Mouse (Mus musculus): ENCODE measurements around the gene Arhgap25. TPM values are rescaled to one million over a fixed set of nuclear protein-coding genes. Genes with fewer than 3 reads are reported as not detected.
"Not testable (repeated sequence)": the region's sequence is repeated elsewhere in the genome, so short reads cannot be mapped to it uniquely, and the experiment has no call there.

Gene Arhgap25
- 1 to 10 TPM; 2.9 to 8.9 (median 5.9) TPM for total RNA-seq (2022)

DNA sequence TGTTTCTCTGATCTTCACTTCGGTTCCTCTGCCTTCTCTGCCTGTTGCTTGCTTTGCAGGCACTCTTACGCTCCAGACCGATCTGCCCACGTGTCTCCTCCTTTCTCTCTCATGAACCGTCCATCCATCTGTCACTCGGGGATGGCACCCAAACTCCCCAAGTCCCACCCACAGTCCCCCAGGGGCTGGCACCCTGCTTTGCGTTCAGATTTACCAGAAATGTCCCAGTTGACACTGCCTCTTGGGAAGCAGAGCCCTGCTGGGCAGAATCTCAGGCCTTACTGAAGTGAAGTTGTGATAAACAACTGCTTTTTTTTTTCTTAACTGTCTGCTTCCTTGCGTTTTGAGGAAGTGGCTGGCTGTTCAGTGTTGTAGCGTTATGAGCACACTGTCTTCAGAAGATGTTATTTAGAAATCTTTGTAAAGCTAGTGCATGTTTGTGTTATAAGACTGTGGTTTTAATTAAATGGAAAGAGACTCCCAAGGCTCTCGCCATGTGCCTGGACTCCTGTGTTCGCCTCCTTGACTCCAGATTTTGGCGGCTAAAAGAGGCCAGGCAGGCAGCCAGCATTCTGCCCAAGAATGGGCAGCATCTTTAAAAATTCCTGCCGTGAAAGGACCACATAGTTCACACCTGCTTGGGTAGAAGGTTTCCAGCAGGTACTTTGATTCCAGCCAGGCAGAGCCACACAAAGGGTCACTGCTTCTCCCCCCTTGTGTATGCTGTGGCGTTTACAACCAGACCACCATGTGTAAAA, at the start of gene Arhgap25:
Gene Arhgap25, minus strand, starts transcription at position 307 of the 758 bp plus-strand sequence.
- peak; percentile 24 to 32 for DNase-seq (ENCODE audit: low spot score in 2 of 2)

DNA sequence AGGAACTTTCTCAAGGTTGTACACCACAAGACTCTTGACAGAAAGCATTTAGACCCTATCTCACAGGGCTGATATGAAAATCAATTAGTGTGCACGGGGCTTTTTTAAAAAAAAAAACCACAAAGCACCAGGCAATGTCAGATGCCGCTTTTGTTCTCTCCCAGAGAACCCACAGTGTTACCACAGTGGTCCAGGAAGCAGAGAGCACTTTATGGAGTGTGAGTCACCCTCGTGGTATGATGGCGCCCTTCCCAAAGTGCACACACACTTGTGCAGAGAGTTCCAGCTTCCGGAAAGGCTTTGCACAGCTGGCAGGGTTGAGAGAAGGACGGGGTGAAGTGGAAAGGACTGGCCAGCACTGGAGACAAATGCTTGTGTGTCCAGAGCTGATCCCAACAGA, 49.4 kb upstream of the Arhgap25 start:
- no peak for DNase-seq (ENCODE audit: low spot score in 2 of 2)

DNA sequence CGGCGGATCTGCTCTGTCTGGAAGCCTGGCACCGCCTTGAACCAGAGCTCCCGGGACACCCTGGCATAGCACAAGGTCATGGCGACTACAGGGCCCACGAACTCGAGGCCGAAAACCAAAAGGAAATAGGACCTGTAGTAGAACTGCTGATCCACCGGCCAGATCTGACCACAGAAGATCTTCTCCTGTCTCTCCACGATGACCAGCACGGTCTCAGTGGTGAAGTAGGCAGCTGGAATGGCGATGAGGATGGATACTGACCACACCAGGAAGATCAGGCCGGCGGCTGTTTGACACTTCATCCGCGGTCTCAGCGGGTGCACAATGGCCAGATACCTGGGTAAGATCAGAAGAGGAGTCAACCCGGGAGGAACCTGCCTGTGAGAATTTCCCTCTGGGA, 48.5 kb upstream of the Arhgap25 start:
- DNase-seq (ENCODE audit: low spot score in 2 of 2), result no peak

DNA sequence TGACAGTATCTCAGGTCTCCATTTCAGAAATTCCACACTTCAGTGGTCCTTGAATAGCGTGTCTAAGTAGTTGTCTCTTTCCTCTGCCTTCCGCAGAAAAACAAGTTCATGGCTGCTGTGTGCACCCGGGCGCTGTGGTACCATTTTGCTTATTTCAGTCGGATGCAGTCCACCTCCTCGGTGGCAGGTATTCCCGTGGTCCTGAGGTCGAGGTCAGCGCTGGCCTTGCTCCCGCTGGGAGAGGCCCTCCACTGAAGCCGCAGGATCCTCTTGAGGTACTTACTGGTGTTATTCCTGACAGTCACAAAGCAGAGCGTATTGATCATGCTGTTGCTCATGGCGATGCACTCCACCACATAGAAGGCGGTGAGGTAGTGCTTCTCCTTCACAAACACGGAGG, 48.0 kb upstream of the Arhgap25 start:
- DNase-seq (ENCODE audit: low spot score in 2 of 2), result no peak

DNA sequence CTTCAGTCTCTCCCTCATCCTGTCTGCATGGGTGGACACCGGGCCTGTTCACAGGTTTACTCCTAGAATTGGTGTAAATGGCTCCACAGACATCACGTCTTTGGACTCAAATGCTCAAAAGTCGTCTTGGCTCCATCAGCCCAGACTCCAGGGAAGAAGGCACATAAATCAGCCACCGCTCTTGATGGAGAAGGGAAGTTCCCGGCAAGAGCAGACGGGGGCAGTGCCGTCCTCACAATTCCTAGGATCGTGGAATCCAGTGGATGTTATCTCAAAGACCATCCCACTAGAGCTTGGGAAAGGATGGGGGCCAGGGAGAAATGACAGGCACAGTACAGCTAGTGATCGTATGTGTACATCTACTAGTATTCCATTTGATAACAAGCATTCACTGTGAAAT, 45.2 kb upstream of the Arhgap25 start:
- DNase-seq (ENCODE audit: low spot score in 2 of 2), result no peak

DNA sequence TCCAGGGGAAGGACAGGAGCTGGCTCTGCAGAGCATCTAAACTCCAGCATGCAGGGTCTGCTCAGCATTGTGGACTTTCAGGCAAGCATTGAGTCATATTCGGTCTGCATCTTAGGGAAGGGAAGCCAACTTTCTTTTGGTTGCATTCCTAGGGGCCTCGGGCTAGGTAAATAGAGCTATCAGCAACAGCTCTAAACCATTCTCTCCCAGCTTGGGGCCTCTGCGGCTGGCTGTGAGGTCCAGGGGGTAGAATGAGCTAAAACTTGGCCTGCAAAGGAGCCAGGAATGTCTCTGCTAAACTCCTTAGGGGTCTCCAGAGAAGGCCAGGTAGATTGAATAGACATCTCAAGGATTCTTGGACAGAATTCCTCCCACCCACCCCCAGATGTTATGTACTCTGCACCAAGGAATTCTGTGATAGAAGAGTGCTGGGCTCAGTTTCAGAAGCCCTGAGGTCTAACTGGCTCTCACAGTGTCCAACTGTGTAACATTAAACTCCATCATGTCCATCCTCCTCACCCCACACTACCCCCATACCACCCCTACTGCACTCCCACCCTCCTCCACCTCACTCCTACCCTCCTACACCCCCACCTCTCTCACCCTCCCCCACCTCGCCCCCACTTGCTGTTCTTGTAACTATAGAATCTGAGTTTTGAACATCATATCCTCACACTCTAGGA, 43.7 kb upstream of the Arhgap25 start:
- no peak for DNase-seq (ENCODE audit: low spot score in 2 of 2)

DNA sequence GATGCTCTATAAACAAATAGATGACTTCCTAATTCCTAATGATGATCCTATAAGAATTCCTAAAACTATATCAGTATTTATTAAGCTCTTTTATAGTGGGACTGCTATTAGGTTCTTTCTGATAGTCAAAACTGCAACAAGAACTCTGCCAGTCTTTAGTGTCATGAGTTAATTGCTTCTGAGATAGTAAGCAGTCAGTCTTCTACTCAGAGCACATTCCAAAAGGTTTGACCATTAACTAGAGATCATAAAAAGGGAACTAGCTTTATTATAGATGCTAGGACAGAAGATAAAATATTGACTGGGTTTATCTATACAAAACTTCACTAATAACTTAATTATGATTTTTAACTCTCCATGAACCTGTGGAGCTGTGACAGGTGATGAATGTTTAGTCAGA, 38.8 kb upstream of the Arhgap25 start:
- not testable (repeated sequence) for DNase-seq (ENCODE audit: low spot score in 2 of 2)

DNA sequence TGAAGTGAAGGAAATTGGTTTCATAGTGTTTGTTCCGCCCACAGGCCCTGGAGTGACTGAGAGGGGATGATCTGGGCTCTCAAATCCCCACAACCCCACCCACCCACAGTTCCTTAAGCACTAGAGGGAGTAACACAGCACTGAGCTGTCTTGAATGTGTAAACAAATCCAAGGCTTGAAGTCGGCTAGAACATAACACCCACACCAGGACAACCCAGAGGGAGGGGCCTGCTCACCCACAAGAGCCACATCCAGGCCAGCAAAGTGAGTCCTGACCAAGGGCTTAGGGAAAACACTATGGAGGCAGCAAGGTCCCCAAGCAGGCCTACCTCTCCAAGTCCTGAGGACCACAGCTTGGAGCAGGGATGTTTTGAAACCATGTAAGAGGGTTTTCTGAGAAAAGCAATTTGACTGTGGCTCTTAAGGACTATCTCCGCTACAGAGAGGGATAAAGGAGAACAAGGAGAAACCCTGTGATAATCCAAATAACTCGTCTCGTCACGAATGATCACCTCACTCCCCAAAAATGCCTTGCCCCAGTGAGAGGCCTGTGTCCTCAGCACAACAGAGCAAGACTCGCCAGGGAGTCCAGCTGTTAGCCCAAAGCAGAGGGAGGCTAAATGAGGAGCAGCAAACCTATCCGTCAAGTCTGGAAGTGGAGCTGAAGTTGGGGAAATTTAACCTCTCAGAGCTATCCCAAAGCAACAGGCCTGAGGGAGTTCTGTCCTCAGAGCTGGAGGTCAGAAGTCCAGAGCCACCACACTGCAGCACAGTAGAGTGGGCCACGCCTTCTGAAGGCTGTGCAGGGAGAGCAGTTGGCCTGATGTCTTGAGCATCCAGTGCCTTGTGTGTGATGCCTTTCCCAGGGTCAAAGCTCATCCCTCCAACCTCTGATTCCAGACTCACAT, 34.9 kb upstream of the Arhgap25 start:
- no peak for DNase-seq (ENCODE audit: low spot score in 2 of 2)

DNA sequence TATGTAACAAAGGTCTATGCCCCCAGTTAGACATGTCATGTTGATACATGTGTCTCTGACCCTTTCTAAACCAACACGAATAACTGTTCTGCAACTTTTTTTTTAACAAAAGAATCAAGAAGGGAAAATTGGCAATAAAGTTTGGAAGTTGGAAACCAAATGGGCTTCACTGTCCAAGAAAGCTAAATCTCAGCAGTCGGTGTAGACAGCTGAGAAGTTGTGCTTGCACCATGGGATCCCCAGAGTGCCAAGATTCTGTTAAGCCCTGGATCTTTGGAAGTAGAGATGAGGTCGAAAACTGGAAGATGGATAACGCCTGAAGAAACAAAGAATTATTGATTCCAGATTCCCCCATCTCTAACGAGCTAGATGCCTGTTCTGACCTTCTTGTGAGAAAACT, 32.1 kb upstream of the Arhgap25 start:
- no peak for DNase-seq (ENCODE audit: low spot score in 2 of 2)

DNA sequence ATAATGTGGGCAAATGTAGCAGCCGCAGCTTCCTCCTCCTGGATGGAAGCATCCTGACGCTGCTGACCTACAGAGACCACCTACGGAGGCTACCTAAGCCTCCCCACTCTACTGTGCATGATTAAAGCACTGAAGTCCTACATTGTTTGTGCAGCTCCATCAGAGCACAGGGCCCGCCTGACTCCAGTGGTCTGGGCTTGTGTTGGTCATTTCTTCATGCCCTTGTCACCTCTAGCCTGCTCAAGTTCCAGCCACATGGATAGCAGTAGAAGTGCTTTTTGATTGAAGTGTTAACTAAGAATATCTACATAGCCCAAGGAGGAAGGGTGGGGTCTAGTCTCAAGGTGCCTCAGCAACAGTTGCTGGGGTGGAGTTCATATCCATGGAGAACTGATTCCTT, 31.3 kb upstream of the Arhgap25 start:
- DNase-seq (ENCODE audit: low spot score in 2 of 2), result no peak

DNA sequence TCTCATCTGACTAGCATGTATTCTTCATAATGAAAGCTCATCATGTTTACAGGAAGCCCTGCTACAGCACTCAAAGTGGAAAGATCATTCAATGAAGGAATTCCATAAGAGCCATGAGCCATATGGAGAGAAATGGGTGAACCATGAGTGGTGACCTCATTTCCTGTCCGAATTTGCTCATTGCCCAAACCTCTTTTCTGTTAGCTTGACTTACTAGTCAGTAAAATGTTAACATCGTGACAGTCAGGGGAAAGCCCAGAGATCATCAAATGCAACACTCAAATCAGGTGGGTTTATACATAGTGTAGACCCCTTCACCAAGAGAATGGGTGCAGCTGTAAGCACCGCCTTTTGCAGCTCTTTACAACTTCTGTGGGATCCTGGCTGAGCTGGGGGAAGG, 20.7 kb upstream of the Arhgap25 start:
- no peak for DNase-seq (ENCODE audit: low spot score in 2 of 2)

DNA sequence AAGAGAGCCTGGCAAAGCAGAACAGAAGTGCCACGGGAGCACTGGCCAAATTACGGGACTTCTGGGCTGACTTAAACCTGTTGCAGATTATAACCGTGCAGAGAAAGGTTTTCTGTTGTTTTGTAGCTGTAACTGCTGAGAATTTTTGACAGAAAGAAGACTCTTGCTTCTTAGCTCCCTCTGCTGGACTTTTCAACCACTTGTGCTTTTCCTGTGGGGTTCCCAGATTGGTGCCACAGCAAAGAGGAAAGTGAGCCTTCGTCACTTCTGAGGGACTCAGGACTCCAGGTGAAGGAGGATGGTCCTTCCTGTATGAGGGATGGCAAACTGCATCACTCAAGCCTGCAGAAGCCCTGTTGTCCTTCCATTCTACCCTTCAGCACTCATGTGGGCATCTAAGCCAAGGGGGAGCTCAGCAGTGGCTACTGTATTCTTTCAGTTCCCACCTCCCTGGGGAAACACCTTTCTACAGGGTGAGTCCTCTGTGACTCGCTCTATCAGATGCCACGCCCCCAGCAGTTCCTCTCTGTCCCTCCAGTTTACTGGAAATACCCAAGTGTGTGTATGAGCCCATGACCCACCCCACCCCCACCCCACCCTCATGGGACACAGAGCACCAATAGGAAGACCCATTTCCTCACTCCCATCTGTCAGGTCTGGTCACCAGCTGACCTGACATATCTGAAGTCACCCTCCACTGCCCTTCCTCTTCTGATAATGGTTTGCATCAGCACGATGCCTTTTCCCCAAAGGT, 19.2 kb upstream of the Arhgap25 start:
- no peak for DNase-seq (ENCODE audit: low spot score in 2 of 2)

DNA sequence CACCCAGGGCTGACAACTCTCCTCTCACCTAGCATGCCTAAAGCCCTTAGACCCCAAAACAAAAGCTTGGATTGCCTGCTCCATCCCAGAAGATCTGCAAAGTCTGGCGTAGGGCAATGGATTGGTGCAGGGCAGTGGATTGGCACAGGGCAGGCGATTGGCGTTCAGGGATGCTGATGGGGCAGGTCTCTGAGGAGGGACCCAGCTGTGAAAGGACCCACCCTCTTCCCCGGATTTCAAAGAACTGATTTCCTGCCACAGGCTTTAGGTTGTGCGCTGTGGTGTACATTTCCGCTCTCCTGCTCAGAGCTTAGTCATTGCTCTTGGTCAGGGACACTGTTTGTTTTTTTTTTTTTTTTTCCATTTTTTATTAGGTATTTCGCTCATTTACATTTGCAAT, 14.8 kb upstream of the Arhgap25 start:
- no peak for DNase-seq (ENCODE audit: low spot score in 2 of 2)

DNA sequence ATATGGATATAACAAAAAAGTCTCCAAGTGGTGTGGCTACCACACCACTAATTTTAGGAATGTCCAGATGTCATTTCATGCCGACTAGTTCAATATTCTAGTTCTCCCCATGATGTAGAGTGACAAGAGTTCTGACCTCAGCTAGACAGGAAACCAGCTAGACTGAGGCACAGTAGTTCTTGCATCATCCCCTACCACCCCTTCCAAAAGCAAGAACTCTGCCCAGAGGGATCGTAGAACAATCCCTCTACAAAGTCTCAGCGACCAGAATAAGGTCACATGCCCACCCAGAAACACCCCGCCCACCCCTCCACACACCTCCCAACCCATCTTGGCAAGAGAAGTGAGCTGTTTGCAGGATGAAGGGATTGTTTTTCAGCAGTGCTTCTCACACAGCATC, 14.4 kb upstream of the Arhgap25 start:
- no peak for DNase-seq (ENCODE audit: low spot score in 2 of 2)

DNA sequence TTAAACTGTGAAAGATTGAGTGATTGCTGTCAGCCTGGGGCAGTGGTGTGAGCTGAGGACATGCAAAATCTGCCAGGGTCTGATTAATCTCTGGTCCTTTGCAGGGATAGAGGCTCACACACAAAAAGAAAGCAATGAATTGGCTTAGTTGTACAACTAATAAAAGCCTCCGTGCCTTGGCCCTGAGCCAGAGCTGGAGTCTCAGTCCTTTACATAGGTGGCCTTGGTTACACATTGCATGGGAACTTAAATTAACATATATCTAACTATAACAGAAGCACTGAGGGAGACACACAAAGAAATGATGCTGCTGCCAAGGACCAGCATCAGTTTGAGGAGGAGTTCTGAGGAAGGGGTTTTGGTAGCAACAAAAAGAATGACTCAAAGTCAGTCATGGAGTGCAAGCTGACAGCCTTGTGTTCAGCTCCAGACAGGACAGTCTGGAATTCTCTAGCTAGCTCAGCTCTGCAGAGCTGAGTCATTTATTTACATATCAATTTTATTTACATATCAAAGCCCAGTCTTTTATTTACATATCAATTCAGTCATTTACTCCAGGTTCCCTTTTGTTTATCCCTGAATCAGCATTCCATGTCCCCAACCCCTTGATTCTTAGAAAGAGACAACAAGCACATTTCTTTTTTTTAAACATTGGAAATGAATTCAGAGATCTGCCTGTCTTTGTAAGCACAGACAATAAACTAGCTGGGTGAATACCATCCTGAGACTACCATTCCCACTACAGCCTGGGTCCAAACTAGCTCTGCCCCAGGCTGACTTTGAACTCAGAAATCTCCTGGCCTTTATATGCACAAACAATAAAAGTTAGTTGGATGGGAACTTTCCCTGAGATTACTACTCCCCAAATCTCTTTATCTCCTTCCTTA, 12.5 kb upstream of the Arhgap25 start:
- DNase-seq (ENCODE audit: low spot score in 2 of 2), result no peak

DNA sequence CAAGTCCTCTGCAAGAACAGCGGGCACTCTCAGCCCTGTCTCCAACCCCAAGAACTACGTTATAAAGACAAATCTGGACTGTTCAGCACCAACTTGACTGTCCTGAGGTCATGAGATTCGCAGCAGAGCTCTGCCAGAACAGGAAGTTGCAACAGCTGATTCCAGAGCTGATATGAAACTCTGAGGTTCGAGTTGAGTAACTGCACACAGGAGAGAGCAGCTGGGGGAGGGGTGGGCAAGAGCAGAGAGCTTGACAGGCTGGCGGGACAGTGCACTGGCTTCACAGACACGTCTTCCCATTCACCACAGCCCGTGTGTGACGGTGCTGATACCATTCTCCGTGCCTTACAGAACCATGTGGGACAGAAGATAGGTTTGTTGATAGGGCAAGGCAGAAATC, 9.0 kb upstream of the Arhgap25 start:
- no peak for DNase-seq (ENCODE audit: low spot score in 2 of 2)

DNA sequence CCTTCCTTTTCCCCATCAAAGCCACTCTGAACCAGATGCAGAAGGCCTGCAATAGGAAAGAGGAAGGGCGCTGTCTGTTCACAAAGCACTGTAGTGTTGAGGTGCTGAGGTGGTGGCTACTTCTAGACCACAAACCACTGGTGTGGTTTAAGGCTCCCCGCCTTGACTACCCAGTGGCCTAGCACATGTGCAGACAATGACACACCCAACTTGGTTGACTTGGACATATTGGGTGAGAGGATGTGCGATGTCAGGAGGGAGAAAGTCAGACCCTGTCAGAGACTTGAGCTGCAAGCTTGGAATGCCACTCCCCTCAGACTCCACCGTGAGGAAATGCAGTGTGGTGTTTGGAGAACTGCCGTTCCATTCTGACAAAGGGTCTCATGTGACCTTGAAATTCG, 8.1 kb upstream of the Arhgap25 start:
- no peak for DNase-seq (ENCODE audit: low spot score in 2 of 2)

DNA sequence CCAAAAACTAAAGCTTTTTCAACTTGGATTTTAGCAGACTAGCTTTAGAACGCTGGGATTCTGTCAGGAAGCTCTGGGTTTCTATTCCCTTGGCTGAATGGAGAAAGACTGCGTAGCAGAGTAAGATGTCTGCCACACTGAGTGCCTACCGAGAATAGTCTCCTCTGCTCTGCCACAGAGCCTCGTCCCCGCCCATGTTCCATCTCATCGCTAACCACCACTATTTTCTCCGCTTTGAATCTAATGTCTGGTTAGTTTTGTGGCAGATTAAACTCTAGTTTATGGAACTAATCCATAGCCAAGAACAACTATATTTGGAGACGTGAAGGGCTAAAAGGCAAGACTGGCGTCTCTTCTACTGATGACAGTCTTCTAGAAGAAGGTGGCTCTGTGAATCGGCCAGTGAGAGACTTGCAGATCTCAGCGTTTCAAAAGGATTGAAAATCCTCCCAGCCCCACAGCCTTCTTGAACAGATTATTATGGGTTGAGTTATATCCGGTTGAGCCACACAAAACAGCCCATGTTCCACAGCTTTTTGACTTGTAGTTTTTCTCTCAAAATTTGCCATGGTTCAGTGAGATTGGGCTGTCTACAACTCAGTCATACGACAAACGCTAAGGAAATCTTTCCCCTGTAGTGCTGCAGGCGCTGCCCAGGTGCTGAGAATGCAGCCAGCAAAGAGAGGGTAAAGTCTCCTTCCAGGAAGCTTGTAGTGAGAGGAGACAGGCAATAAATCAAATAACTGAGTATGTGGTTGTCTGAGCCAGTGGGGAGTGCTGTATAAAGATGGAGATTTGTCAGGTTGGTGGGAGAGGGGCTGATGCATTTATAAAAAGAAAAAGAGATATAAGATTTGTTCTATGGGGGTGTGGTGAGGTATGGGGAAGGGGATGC, 5.6 kb upstream of the Arhgap25 start:
- no peak for DNase-seq (ENCODE audit: low spot score in 2 of 2)

DNA sequence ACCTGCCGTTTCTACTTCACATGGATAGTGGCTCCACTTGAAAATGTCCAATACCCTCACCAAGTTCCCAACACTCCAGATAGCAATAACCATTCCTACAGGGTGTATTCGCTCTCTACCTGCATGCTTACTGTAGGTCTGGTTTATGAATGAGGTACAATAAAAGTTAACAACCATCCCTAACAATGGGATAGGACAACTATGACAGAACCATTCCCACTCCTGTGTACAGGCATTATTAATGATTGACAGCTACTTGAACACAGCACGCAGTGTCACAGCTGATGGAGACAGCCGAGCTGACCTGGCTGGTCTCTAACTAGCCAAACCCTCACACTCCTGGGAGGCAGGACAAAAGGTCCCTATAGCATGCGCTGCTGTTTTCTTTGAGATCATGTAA, 4.6 kb upstream of the Arhgap25 start:
- DNase-seq (ENCODE audit: low spot score in 2 of 2), result no peak

Measured in layer of hippocampus, adult 8-10 months (tissue).